Comparison of ENCODE assay signal across 19 mouse cellular contexts in the genomic region with DNA sequence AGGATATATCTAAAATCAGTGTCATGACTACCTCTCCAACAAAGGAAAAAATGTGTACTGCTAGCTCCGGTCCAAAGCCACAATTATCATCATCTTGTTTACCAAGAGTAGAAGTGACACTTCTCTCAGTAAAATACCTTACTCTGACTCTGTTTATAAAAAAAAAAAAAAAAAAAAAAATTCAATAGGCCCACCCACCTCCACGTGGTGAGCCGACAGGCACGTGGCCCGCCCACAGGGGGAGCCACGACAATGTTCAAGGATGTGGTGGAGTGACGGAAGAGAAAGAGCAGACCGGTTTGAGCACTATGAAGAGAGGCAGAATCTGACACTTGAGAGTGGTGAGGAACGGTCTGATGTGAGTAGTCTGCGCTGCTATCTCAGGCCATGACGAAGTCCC.
DNase-seq lines count a peak whose midpoint lies in the region; ATAC-seq and TF ChIP-seq lines count a peak whose summit lies in the region.
"Had no signal": no experiment of that assay in that cellular context is flagged by ENCODE, and none has a peak within 500 bp of the region (broad histone marks: within the 10 kb centered on the region; RNA-seq: fewer than 3 reads in every experiment).

No protein-coding gene starts in this region.

- DNase-seq in liver (no peak), CH12.LX (ENCODE audit: extremely low read depth) (no peak), ES-CJ7 (ENCODE audit: low read depth, low spot score) (peak; percentile 22), ZHBTc4 (ENCODE audit: low read depth, low spot score) (peak; percentile 29)
- DNase-seq in layer of hippocampus, adult 18-20 months (ENCODE audit: low spot score in 2 of 2) = no peak
- DNase-seq: adrenal gland, adult 8-10 months; cerebellum, adult 2 months; cerebellum, postnatal 14 days; embryo, embryonic 11 days; heart, adult 18-20 months had no signal

- H3K79me2 ChIP-seq in CH12.LX (replicated peaks; ENCODE audit: control insufficient read depth, extremely low read depth, insufficient read depth, poor library complexity, severe bottlenecking) = no peaks in the 10 kb centered on the region

- H3K36me3 ChIP-seq in liver, embryonic 12.5 days = no peaks in the 10 kb centered on the region
- no peaks in the 10 kb centered on the region for H3K36me3 ChIP-seq in CH12.LX (replicated peaks in 1 of 2; ENCODE audit: control insufficient read depth in 1 of 2, insufficient read depth in 1 of 2, low read length in 1 of 2)
- H3K36me3 ChIP-seq: embryonic facial prominence, embryonic 15.5 days; forebrain, embryonic 15.5 days; G1E; hindbrain, embryonic 10.5 days; intestine, embryonic 15.5 days had no signal

- H3K4me2 ChIP-seq in liver, embryonic 12.5 days = no peak overlapping the region
- no peak overlapping the region for H3K4me2 ChIP-seq in CH12.LX (ENCODE audit: insufficient read depth, low read depth, poor library complexity, severe bottlenecking)
- H3K4me2 ChIP-seq: embryonic facial prominence, embryonic 15.5 days; forebrain, embryonic 15.5 days; heart, embryonic 11.5 days; hindbrain, embryonic 14.5 days; intestine, embryonic 15.5 days had no signal

- no peak for TF ChIP-seq POLR2A in CH12.LX (IDR thresholded peaks at IDR 0.05; ENCODE audit: low read depth, low read length)

- no peaks in the 10 kb centered on the region for H3K27me3 ChIP-seq in liver, embryonic 12.5 days (replicated peaks)
- H3K27me3 ChIP-seq in CH12.LX (replicated peaks) = peaks cover 12% of the 10 kb centered on the region
- H3K27me3 ChIP-seq: embryonic facial prominence, embryonic 15.5 days; forebrain, embryonic 15.5 days; intestine, embryonic 15.5 days; Patski had no signal

- H3K9ac ChIP-seq in liver, embryonic 12.5 days = no peak overlapping the region
- no peak overlapping the region for H3K9ac ChIP-seq in CH12.LX (ENCODE audit: insufficient read depth, low read depth)
- H3K9ac ChIP-seq: embryonic facial prominence, embryonic 15.5 days; forebrain, embryonic 15.5 days; hindbrain, embryonic 14.5 days; intestine, embryonic 15.5 days had no signal

- TF ChIP-seq RAD21 in CH12.LX (IDR thresholded peaks at IDR 0.05; ENCODE audit: low read depth, low read length) = no peak

- no peaks in the 10 kb centered on the region for H3K4me1 ChIP-seq in liver, embryonic 12.5 days
- H3K4me1 ChIP-seq in CH12.LX (ENCODE audit: control insufficient read depth in 1 of 2, insufficient read depth in 2 of 2) = no peaks in the 10 kb centered on the region
- H3K4me1 ChIP-seq: embryonic facial prominence, embryonic 15.5 days; forebrain, embryonic 15.5 days; intestine, embryonic 15.5 days had no signal

- 0 out of 2 replicates have a peak, but pooled peaks have one; percentile 8 for ATAC-seq in liver, embryonic 12.5 days
- ATAC-seq: forebrain, embryonic 15.5 days; intestine, embryonic 15.5 days; Patski had no signal

- in situ Hi-C loops in CH12.LX (cut with MboI; ENCODE audit: low pct_ligation_motif_present, low pct_unique_long_range_greater_than_20kb, low sequenced_read_pairs) = no loop called here

- H3K27ac ChIP-seq in liver, embryonic 12.5 days = no peak overlapping the region
- no peak overlapping the region for H3K27ac ChIP-seq in CH12.LX (ENCODE audit: insufficient read depth, low read depth)
- H3K27ac ChIP-seq: embryonic facial prominence, embryonic 15.5 days; forebrain, embryonic 15.5 days; hindbrain, embryonic 10.5 days; hindbrain, embryonic 14.5 days; intestine, embryonic 15.5 days had no signal

- TF ChIP-seq CTCF in CH12.LX (conservative IDR thresholded peaks at IDR 0.05 in 1 of 2, IDR thresholded peaks at IDR 0.05 in 1 of 2; ENCODE audit: low read depth in 2 of 2, low read length in 2 of 2) = 0 out of 4 replicates have a peak, but pooled peaks of 1 of the 2 experiments have one; percentile 9

- WGBS in liver, embryonic 12.5 days (ENCODE audit: insufficient replicate concordance) = 65% methylated on average over 11 of the region's 11 CpGs

- no peak for TF ChIP-seq EP300 in CH12.LX (IDR thresholded peaks at IDR 0.05; ENCODE audit: low read length)

- H3K9me3 ChIP-seq in liver, embryonic 12.5 days (replicated peaks) = no peaks in the 10 kb centered on the region
- no peaks in the 10 kb centered on the region for H3K9me3 ChIP-seq in CH12.LX (replicated peaks; ENCODE audit: low read length)
- H3K9me3 ChIP-seq: embryonic facial prominence, embryonic 15.5 days; forebrain, embryonic 15.5 days; hindbrain, embryonic 10.5 days; intestine, embryonic 15.5 days had no signal

- H3K4me3 ChIP-seq in liver, embryonic 12.5 days = no peak overlapping the region
- no peak overlapping the region for H3K4me3 ChIP-seq in CH12.LX (replicated peaks in 1 of 3; ENCODE audit: low read depth in 2 of 3, low read length in 2 of 3, poor library complexity in 1 of 3)
- H3K4me3 ChIP-seq: embryonic facial prominence, embryonic 15.5 days; forebrain, embryonic 15.5 days; hindbrain, embryonic 10.5 days; intestine, embryonic 15.5 days had no signal

- dilution Hi-C loops in CH12.LX (cut with MboI; ENCODE audit: extremely low pct_ligation_motif_present, extremely low pct_unique_long_range_greater_than_20kb, low sequenced_read_pairs) = no loop called here

TF ChIP-seq in CH12.LX, 34 proteins besides CTCF, POLR2A, EP300 and RAD21:
- TF ChIP-seq ZKSCAN1 (IDR thresholded peaks at IDR 0.05; ENCODE audit: borderline replicate concordance, low read depth, low read length) = no peak
- TF ChIP-seq SMC3 (IDR thresholded peaks at IDR 0.05; ENCODE audit: low read depth, low read length) = no peak
- no peak for TF ChIP-seq JUN (IDR thresholded peaks at IDR 0.05; ENCODE audit: insufficient read depth, low read depth, low read length)
- peak; percentile 74 for TF ChIP-seq ZNF384 (IDR thresholded peaks at IDR 0.05; ENCODE audit: low read depth, low read length)
- TF ChIP-seq E2F4 (IDR thresholded peaks at IDR 0.05; ENCODE audit: insufficient replicate concordance, low read depth, low read length) = no peak
- TF ChIP-seq MYC (IDR thresholded peaks at IDR 0.05; ENCODE audit: low read depth, low read length) = no peak
- TF ChIP-seq MAX (IDR thresholded peaks at IDR 0.05; ENCODE audit: low read length) = no peak

Comparison
In these comparisons a context has a peak if more than half of its experiments do, and no peak if none do; other contexts are left out.
1. DNase-seq: peak in ES-CJ7 (single experiment) and ZHBTc4 (single experiment); none in liver (single experiment), CH12.LX (single experiment) and layer of hippocampus, adult 18-20 months (0 of 2).